Mouse (Mus musculus): ENCODE measurements around the gene Tubb5.

The Tubb5 gene

GRCm38 (mm10) chr17:35860831-35861197 is 22.7 kb upstream of the Tubb5 start:
- no peak for DNase-seq

GRCm38 (mm10) chr17:35859835-35860234 is 21.7 kb upstream of the Tubb5 start:
- DNase-seq: no peak

GRCm38 (mm10) chr17:35859371-35859770 is 21.3 kb upstream of the Tubb5 start:
- DNase-seq: no peak

GRCm38 (mm10) chr17:35850974-35851373 is 12.9 kb upstream of the Tubb5 start:
- no peak for DNase-seq

- peak in 1 of 2 experiments; percentile 56 for DNase-seq
Measured at GRCm38 (mm10) chr17:35848112-35848511, 10.0 kb upstream of the Tubb5 start.

GRCm38 (mm10) chr17:35843514-35843913 is 5.4 kb upstream of the Tubb5 start:
- no peak for DNase-seq

- peak; percentile 14 to 22 for DNase-seq
Measured at GRCm38 (mm10) chr17:35842006-35842405, 3.9 kb upstream of the Tubb5 start.

GRCm38 (mm10) chr17:35841076-35841950 is 3.2 kb upstream of the Tubb5 start, which contains the start of gene Mdc1:
TSS of gene Mdc1 (plus strand) at chr17:35841515.
- DNase-seq: peak; percentile 99 to 100

GRCm38 (mm10) chr17:35840561-35840960 is 2.5 kb upstream of the Tubb5 start:
- DNase-seq: no peak

- DNase-seq: peak; percentile 55 to 67
Measured at GRCm38 (mm10) chr17:35839002-35839401, 896 bp upstream of the Tubb5 start.

GRCm38 (mm10) chr17:35838570-35838969 is 464 bp upstream of the Tubb5 start:
- peak; percentile 29 to 54 for DNase-seq

- peak; percentile 73 to 80 for DNase-seq
Measured at GRCm38 (mm10) chr17:35837487-35837886, 619 bp downstream of the Tubb5 start.

- peak; percentile 94 to 96 for DNase-seq
Measured at GRCm38 (mm10) chr17:35836991-35837422, 1.1 kb downstream of the Tubb5 start.

- DNase-seq: peak; percentile 93 to 94
Measured at GRCm38 (mm10) chr17:35836178-35836965, 1.7 kb downstream of the Tubb5 start.

- peak; percentile 29 to 41 for DNase-seq
Measured at GRCm38 (mm10) chr17:35835424-35836140, 2.5 kb downstream of the Tubb5 start.

GRCm38 (mm10) chr17:35834696-35835422 is 3.2 kb downstream of the Tubb5 start:
- peak in 1 of 2 experiments; percentile 45 for DNase-seq

GRCm38 (mm10) chr17:35833894-35834293 is 4.2 kb downstream of the Tubb5 start:
- peak in 1 of 2 experiments; percentile 15 for DNase-seq

GRCm38 (mm10) chr17:35833239-35833751 is 4.8 kb downstream of the Tubb5 start:
- peak; percentile 31 to 40 for DNase-seq

- peak; percentile 10 to 19 for DNase-seq
Measured at GRCm38 (mm10) chr17:35832400-35833238, 5.5 kb downstream of the Tubb5 start.

GRCm38 (mm10) chr17:35829737-35830136 is 8.4 kb downstream of the Tubb5 start:
- DNase-seq: peak; percentile 93 to 95

All from kidney, postnatal 4 days (tissue).